Comparison of ENCODE assay signal across 12 mouse cellular contexts in the genomic region with DNA sequence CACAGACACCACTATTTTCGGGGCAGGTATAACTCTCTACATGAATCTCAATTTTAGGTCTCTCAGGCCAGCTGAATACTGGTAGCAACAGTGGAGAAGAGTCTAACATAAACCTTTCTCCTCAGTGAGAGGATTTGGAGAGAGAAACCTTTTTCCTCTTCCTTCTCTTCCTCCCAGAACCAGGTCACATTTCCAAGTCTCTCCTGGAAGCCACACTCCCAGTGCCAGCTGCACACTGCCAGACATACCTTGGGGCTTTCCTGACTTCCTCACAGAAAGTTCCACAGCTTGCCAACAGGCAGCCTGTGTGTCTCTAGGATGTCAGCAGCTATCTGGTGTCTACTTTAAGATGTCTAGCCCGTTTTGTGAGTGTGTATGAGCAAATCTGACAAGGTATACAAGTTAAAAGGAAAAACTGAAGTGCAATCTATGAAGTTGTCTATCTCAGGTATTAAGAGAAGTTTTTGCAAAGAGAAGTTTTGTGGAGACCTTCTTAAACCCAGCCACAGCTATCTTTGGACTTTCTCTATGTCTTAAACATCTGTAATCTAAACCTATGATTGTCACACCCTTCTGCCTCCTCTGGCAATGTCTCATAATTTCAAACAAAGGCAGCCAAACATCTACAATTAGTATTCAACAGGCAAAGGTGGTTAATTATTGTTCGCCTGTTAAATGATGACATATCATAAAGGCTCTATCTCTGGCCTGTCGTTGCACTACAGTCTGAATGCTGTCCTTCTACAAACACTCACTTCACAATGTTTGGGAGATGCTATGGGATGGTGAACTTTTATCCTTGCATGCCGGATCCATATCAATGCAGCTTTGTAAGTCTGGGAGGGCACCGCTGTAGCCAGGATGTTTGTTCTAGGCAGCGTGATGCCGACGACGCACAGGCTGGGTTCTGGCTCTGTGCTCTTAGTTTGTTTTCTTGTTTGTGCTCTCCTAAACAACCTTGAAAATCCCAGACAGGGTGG.
DNase-seq lines count a peak whose midpoint lies in the region; ATAC-seq lines count a peak whose summit lies in the region.
"Had no signal": no experiment of that assay in that cellular context is flagged by ENCODE, and none has a peak within 500 bp of the region (broad histone marks: within the 10 kb centered on the region; RNA-seq: fewer than 3 reads in every experiment).

No protein-coding gene starts in this region.

- H3K27ac ChIP-seq in forebrain, embryonic 11.5 days (ENCODE audit: low read depth, low read length): peak overlapping the region; percentile 100
- H3K27ac ChIP-seq: gastrocnemius, adult 2 months; limb, embryonic 15.5 days had no signal

- no peaks in the 10 kb centered on the region for H3K36me3 ChIP-seq in forebrain, embryonic 11.5 days (ENCODE audit: control insufficient read depth, insufficient read depth, low read length)
- H3K36me3 ChIP-seq: limb, embryonic 15.5 days had no signal

- peak overlapping the region; percentile 100 for H3K9ac ChIP-seq in forebrain, embryonic 11.5 days (ENCODE audit: low read length)
- H3K9ac ChIP-seq: limb, embryonic 15.5 days had no signal

- intact Hi-C loops in left cerebral cortex, postnatal 14 days (cut with DNase I): no loop called here

- H3K4me2 ChIP-seq in forebrain, embryonic 11.5 days (ENCODE audit: low read depth, low read length, severe bottlenecking): peak overlapping the region; percentile 75
- H3K4me2 ChIP-seq: limb, embryonic 15.5 days had no signal

- H3K4me3 ChIP-seq in forebrain, embryonic 11.5 days (ENCODE audit: low read depth, low read length): peak overlapping the region; percentile 85
- H3K4me3 ChIP-seq: gastrocnemius, adult 2 months; limb, embryonic 15.5 days; megakaryocyte, embryonic 14.5 days had no signal

- WGBS in forebrain, embryonic 11.5 days: 3% methylated on average over 10 of the region's 10 CpGs

- peaks cover 5% of the 10 kb centered on the region; the same call in 1 of the 2 replicates for H3K27me3 ChIP-seq in forebrain, embryonic 11.5 days (ENCODE audit: control insufficient read depth, insufficient read depth, low read length)

- DNase-seq in layer of hippocampus, adult 11-12 months (ENCODE audit: low spot score): peak; percentile 15
- no peak for DNase-seq in layer of hippocampus, adult 9-11 months
- DNase-seq in forebrain, embryonic 11.5 days (ENCODE audit: low spot score): peak; percentile 57
- DNase-seq in left cerebral cortex, postnatal 14 days (ENCODE audit: low spot score in 2 of 2): peak; percentile 27 to 43
- DNase-seq in retina, embryonic 14.5 days (ENCODE audit: low spot score): peak; percentile 32
- no peak for DNase-seq in urinary bladder, postnatal 10 days (ENCODE audit: low spot score)
- no peak for DNase-seq in spleen, postnatal 36 days (ENCODE audit: low spot score in 2 of 2)
- no peak for DNase-seq in T-cell, adult 2 months (ENCODE audit: low spot score)
- DNase-seq: gastrocnemius, adult 2 months; right cerebral cortex, postnatal 14 days had no signal

- ATAC-seq in forebrain, embryonic 11.5 days (replicated peaks; ENCODE audit: low FRiP score): no peak

- no peaks in the 10 kb centered on the region for H3K9me3 ChIP-seq in forebrain, embryonic 11.5 days (ENCODE audit: control insufficient read depth, low read length)
- H3K9me3 ChIP-seq: limb, embryonic 15.5 days; megakaryocyte, embryonic 14.5 days had no signal

- H3K4me1 ChIP-seq in forebrain, embryonic 11.5 days (replicated peaks; ENCODE audit: control insufficient read depth, insufficient read depth, low read length): peaks cover 6% of the 10 kb centered on the region; the same call in 1 of the 2 replicates

Comparison
In these comparisons a context has a peak if more than half of its experiments do, and no peak if none do; other contexts are left out.
1. DNase-seq: peak in layer of hippocampus, adult 11-12 months (single experiment), forebrain, embryonic 11.5 days (single experiment), left cerebral cortex, postnatal 14 days (2 of 2) and retina, embryonic 14.5 days (single experiment); none in layer of hippocampus, adult 9-11 months (single experiment), urinary bladder, postnatal 10 days (single experiment), spleen, postnatal 36 days (0 of 2) and T-cell, adult 2 months (single experiment).